Mouse (Mus musculus) Muller cell, postnatal 12 days (primary cell): ENCODE data around the gene Polr2l.
A peak's percentile ranks its signal among the peaks of the same experiment; 100 is the strongest.

Experiments used
- DNase-seq: peaks from one replicate; pipeline ENCODE4 v3.0.0-alpha.2; 2015; ENCODE audit errors: inconsistent ontology term

Gene Polr2l

GRCm38 (mm10) chr7:141475011-141475804, at the start of gene Polr2l, which contains the start of gene Tspan4:
Gene Polr2l, minus strand, starts transcription at chr7:141475132.
Gene Tspan4, plus strand, starts transcription at chr7:141475240.
- peak; percentile 91 for DNase-seq

DNA sequence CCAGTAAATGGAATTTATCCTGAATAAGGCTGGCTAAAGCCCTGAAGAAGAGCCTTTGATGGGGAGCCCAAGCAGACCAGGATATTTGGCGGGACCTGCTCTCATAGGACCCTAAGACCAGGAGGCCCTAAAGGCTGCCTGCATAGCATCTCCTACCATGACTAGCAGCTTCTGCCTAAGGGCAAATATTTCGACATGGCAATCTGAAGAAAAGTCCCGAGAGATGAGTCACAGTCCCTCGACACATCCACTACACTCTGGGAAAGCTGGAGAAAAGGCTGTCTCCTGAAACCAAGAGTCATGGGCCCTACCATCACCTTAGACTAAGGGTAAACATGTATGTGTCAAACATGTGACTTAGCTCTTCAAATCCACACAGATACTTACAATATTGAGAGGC, 49.3 kb upstream of the Polr2l start:
- DNase-seq: peak; percentile 45

- DNase-seq: no peak
Observed at GRCm38 (mm10) chr7:141523007-141523406, 48.1 kb upstream of the Polr2l start.

DNA sequence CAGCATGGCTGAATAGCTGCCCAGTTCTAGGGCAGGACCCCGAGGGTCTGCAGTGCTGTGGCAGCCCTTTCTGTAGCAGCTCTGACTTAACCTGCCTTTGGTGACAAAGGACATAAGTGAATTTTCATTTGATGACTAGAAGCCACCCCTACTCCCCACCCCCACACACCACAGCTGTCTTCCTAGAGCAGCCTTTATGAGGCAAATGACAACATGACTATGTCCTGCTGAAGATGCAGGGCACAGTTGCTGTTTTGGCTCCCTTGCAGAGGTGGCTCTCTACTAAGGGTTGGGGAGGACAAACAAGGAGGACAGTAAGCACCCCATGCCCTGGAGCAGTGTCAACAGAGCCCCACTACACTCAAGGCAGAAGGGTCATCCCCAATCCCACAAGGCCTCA, 44.9 kb upstream of the Polr2l start:
- DNase-seq: no peak

DNA sequence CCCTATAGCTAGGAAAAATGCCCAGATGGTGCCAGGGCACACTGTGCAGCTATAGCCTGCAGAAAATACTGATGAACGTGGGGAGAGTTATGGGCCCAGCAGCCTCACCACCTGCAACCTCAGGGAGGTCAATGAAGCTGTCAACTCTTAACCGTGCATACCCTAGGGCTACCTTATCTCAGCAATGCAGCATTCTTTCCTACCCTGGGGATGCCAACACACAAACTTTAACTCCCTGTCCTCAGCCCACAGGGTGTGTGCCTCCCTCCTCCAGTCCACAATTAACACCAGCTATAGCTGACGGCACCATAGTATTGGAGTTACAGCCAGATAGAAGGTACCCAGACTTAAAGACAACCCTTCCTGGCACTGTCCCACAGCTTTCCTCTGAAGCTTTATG, 44.0 kb upstream of the Polr2l start:
- DNase-seq: no peak

- DNase-seq: no peak
Observed at GRCm38 (mm10) chr7:141518296-141518695, 43.4 kb upstream of the Polr2l start.

DNA sequence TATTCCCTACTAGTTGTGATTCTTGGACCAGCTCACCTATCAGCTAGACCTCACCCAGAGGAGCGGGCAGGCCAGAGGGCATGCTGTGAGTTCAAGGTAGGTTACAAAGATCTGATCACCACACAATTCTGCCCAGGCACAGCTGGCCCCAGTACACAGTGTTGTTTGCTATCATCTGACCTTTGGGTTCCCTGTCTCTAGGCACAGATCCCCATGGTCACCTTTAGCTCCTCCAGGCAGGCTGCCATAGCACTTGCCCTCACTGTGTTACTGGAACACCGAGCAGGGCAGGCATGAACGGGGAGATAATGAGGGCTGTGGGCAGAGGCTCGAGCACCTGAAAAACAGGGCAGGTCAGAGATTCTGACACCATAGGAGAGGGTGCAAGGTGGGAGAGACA, 42.7 kb upstream of the Polr2l start:
- no peak for DNase-seq

DNA sequence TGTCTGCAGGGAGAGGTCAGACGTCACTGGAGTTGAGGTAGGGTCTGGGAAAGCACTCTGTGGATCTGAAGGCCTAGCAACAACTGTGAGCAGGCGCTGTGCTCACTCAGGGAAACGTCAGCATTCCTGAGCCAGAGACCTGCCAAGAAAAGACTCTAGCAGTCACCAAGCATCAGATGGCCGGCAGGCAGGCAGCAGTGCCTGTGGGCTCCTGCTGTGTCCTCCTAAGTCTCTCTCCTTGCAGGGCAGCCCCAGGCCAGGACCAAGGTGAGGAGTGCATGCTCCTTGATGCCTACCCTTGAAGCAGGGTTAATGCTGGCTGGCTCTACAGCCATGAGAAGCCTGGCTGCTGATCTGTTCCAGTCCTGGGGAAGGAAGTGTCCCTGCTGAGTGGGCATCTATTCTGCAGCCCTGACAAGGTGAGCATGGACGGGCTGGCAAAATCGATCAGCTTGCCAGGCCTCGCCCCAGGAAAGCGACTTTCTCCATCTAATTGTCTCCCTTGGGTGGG, 35.8 kb upstream of the Polr2l start:
- DNase-seq: peak; percentile 31

- no peak for DNase-seq
Observed at GRCm38 (mm10) chr7:141510196-141510595, 35.3 kb upstream of the Polr2l start.

DNA sequence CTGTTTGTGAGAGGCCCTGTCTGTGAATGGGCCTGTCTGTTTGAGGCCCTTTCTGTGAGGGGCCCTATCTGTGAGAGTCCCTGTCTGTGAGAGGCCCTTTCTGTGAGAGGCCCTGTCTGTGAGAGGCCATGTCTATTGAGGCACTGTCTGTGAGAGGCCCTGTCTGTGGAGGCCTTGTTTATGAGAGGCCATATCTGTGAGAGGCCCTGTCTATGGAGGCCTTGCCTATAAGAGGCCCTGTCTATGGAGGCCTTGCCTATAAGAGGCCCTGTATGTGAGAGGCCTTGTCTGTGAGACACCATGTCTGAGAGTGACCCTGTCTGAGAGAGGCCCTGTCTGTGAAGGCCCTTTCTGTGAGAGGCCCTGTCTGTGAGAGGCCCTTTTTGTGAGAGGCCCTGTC, 33.2 kb upstream of the Polr2l start:
- DNase-seq: no peak

GRCm38 (mm10) chr7:141506278-141506677, 31.3 kb upstream of the Polr2l start:
- DNase-seq: no peak

- no peak for DNase-seq
Observed at GRCm38 (mm10) chr7:141502556-141502905, 27.6 kb upstream of the Polr2l start.

DNA sequence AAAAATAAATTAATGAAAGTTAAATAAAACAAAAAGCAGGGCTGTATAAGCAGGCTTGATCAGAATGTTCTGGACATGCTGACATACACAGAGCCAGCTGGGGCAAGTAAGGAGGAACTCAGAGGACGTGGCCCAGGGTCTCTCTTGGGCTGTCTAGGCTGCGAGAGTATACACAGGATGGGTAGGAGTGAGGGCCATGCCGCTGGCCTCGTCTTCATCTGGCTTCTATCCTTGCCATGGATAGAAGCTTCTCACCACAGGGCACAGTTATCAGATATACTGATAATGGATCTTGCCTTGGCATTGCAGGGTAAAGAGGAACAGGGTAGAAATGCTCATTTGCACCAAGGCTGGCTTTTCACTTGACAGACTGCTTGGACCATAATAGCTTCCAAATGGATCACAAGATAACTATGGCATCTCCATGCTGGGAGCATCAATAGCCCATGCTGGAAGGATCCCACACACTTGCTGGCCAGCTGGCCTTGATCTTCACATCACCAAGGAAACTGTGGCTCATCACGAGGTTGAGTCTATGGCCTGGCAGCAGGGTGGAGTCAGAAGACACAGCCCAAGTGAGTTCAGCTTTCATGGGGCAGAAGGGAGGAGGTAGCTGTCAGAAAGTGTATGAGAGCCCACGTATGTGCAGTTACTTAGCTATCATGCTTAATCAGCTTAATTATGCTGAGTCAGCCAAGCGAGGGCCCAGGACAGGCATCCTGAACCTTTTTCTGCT, 27.1 kb upstream of the Polr2l start:
- no peak for DNase-seq

- DNase-seq: no peak
Observed at GRCm38 (mm10) chr7:141497600-141497999, 22.7 kb upstream of the Polr2l start.

DNA sequence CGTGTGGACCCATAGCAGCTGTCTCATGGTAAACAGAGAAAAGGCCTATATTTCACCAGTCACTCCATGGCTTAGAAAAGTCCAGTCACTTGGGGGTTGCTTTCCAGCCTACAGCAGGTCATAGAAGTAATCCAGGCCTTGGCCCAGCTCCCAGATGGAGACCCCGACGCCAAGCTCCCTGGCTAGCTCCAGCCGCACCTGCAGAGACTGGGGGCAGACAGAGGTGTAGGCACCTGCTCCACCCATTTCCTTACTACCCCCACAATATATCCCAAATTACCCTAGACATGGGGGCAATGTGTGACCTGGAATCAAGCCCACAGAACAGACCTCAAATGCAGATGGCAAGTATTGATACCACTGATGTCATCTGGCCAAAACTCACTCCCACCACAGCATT, 21.0 kb upstream of the Polr2l start:
- DNase-seq: no peak

- no peak for DNase-seq
Observed at GRCm38 (mm10) chr7:141495379-141495778, 20.4 kb upstream of the Polr2l start.

- no peak for DNase-seq
Observed at GRCm38 (mm10) chr7:141493729-141494128, 18.8 kb upstream of the Polr2l start.

DNA sequence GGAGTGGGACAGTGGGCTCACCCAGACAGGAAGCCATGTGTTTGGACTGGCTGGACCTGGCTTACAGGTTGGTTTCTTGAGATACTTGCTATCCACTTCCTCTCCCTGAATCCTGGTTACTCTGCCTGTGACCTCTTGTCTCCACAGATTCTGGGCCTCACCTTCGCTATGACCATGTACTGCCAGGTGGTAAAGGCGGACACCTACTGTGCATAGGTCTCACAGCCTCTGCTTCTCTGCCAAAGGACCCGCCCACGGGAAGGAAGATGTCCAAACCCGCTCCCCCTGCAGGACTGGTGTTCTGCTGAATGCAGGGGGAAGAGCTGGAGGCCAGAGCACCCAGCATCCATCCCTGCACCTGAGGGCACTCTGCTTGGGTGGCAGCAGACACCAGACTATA, 17.8 kb upstream of the Polr2l start:
- no peak for DNase-seq

DNA sequence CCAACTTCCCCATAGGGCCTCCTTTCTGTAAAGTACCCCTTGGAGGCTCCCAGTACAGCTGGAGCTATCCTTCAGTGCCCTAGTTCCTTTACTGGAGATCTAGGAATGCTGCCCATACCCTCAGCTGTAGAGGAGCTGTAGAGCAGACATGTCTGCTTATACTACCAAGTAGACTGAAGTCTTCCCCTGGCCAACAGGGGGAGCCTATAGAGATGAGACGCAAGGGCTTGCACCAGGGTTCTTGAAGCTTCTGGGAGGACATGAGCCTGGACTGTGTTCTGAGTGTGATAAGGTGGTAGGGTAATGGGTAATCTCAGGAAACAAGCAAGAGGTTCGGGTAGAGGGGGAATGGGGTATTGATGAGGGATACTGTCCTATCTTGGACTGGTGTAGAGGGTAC, 16.2 kb upstream of the Polr2l start:
- DNase-seq: no peak

GRCm38 (mm10) chr7:141487141-141487540, 12.2 kb upstream of the Polr2l start:
- no peak for DNase-seq

DNA sequence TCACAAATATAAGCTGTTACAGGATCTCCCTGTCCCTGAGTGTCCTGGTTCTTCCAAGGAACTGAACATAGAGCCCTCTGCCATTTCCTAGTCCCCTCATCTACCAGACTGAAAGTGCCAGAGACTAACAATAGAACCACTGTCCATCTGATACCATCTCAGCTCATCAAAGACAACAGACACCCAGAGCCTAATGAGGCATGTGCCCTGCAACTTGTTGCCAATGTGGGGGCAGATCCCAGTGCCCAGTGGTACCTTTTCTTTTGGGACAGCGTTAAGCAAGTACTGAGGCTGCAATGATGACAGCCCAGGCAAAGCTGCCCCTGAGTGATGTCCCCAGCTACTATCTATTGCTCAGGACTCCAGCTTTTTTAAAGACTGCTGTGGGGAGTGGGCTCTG, 11.3 kb upstream of the Polr2l start:
- peak; percentile 39 for DNase-seq

- DNase-seq: no peak
Observed at GRCm38 (mm10) chr7:141485606-141486005, 10.7 kb upstream of the Polr2l start.

GRCm38 (mm10) chr7:141485186-141485585, 10.3 kb upstream of the Polr2l start:
- DNase-seq: no peak
